Mouse (Mus musculus) limb, embryonic 14.5 days (tissue): ENCODE results near the gene Klk11. TPM values are rescaled to one million over a fixed set of nuclear protein-coding genes. Genes with fewer than 3 reads are reported as not detected.

ENCODE experiments used
- ATAC-seq: fragments of 200-750 bp; cut with Nextera tagmentation; 2 replicates; pipeline ENCODE4 v1.8.0; 2017; ENCODE audit warnings: low read depth, moderate number of reproducible peaks, moderate TSS enrichment; ENCODE audit not compliant: low FRiP score
- DNase-seq: peaks from one replicate; pipeline ENCODE4 v3.0.0-alpha.2; 2015; ENCODE audit warnings: low spot score
- H3K27ac ChIP-seq: fragments of 300-500 bp; sonication (generic); replicated peaks from 2 replicates; pipeline ENCODE4 v1.5.1; 2014; ENCODE audit warnings: low read depth, mild to moderate bottlenecking, low read length, moderate library complexity, mixed read lengths
- H3K27me3 ChIP-seq: fragments of 300-500 bp; sonication (generic); 2 replicates; pipeline ENCODE4 v1.6.1; 2014; ENCODE audit warnings: low read length, mixed read lengths; ENCODE audit not compliant: control insufficient read depth, insufficient read depth
- H3K36me3 ChIP-seq: fragments of 300-500 bp; sonication (generic); 2 replicates; pipeline ENCODE4 v1.6.1; 2014; ENCODE audit warnings: mild to moderate bottlenecking, low read length, moderate library complexity, mixed read lengths; ENCODE audit not compliant: control insufficient read depth, insufficient read depth
- H3K4me1 ChIP-seq: fragments of 300-500 bp; sonication (generic); 2 replicates; pipeline ENCODE4 v1.6.1; 2014; ENCODE audit warnings: antibody characterized with exemption, low read length, mixed read lengths; ENCODE audit not compliant: control insufficient read depth, insufficient read depth
- H3K4me2 ChIP-seq: fragments of 300-500 bp; sonication (generic); replicated peaks from 2 replicates; pipeline ENCODE4 v1.6.1; 2014; ENCODE audit warnings: low read depth, mild to moderate bottlenecking, low read length, moderate library complexity; ENCODE audit not compliant: severe bottlenecking
- H3K4me3 ChIP-seq: fragments of 300-500 bp; sonication (generic); replicated peaks from 2 replicates; pipeline ENCODE4 v1.5.1; 2014; ENCODE audit warnings: low read length
- H3K9ac ChIP-seq: fragments of 300-500 bp; sonication (generic); 2 replicates; pipeline ENCODE4 v1.6.1; 2014; ENCODE audit warnings: mild to moderate bottlenecking, low read depth, low read length, moderate library complexity; ENCODE audit not compliant: severe bottlenecking
- H3K9me3 ChIP-seq: fragments of 300-500 bp; sonication (generic); 2 replicates; pipeline ENCODE4 v1.6.1; 2016; ENCODE audit warnings: low read length; ENCODE audit not compliant: control insufficient read depth
- POLR2A ChIP-seq: fragments of 200-500 bp; IDR thresholded peaks from 2 replicates; pipeline ENCODE4 v1.8.0; 2012; ENCODE audit warnings: inconsistent platforms, mild to moderate bottlenecking, moderate library complexity, borderline replicate concordance; ENCODE audit not compliant: insufficient read depth, insufficient read length; ENCODE audit errors: extremely low read depth
- WGBS: fragments of 180-500 bp; shearing (Covaris S2); extraction: QIAGEN DNeasy Blood & Tissue Kit; methylation state at CpG from one replicate; pipeline ENCODE4 v1.1.7; 2014; 5-methylcytosine and 5-hydroxymethylcytosine counted together
- polyA plus RNA-seq, 2 experiments: library from polyadenylated mRNA; depleted of rRNA in 1 of 2; stranded (reverse) in 1 of 2; unstranded in 1 of 2; fragments of >200 nt; fragmentation: Nextera tagmentation in 1 of 2; extraction: Ambion mirVana in 1 of 2; gene quantifications; 2 replicates each; pipeline versions ENCODE4 v1.2.1 to v1.2.3; 2012 to 2014

The Klk11 gene
- polyA plus RNA-seq (2012; rRNA removed) (3.5 and 3.8 TPM in 2 replicates), polyA plus RNA-seq (2014; fragmentation: Nextera tagmentation; extraction: Ambion mirVana) (1.6 and 3.4 TPM in 2 replicates)

DNA sequence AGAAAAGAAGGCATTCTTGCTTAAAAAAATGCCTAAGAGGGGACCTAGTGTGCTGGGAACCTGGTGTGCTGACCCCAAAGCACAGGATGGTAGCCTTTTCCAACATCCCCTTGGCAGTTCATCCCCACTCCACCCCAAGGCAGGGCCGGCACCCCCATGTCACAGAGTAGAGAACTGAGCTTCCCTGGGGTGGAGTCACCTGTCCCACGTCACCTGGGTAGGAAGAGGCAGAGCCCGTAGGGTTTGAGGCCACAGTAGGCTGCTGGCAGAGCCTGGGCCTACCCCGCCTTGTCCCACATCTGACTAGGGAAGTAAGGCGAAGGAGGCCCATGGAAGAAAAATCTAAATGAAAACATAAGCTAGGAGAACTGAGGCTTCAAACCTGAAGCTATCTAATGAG is at the start of gene Klk11:
Gene Klk11, plus strand, starts transcription at position 241 of the 400 bp plus-strand sequence.
- WGBS = 78% methylated on average over 5 of the region's 5 CpGs
- DNase-seq = no peak
- no peak for TF ChIP-seq POLR2A
- Histone ChIP-seq H3K4me2 (no peak within 1 kb of the TSS), H3K4me3 (no peak within 1 kb of the TSS), H3K36me3 (no peaks in the 10 kb centered on the region), H3K27ac (no peak within 1 kb of the TSS), H3K9ac (no peak within 1 kb of the TSS), H3K9me3 (no peaks in the 10 kb centered on the region), H3K4me1 (no peaks in the 10 kb centered on the region), H3K27me3 (no peaks in the 10 kb centered on the region)
- no peak for ATAC-seq

GRCm38 (mm10) chr7:43747788-43748187 is 26.6 kb upstream of the Klk11 start:
- H3K27ac ChIP-seq = no peak overlapping the region
- H3K4me3 ChIP-seq = no peak overlapping the region
- no peaks in the 10 kb centered on the region for H3K36me3 ChIP-seq
- no peak overlapping the region for H3K4me2 ChIP-seq
- no peak overlapping the region for H3K9ac ChIP-seq
- ATAC-seq (no peak), DNase-seq (no peak)
- H3K4me1 ChIP-seq = no peaks in the 10 kb centered on the region
- TF ChIP-seq POLR2A = no peak
- no peaks in the 10 kb centered on the region for H3K27me3 ChIP-seq
- 58% methylated on average over 1 of the region's 1 CpGs for WGBS
- H3K9me3 ChIP-seq = no peaks in the 10 kb centered on the region

DNA sequence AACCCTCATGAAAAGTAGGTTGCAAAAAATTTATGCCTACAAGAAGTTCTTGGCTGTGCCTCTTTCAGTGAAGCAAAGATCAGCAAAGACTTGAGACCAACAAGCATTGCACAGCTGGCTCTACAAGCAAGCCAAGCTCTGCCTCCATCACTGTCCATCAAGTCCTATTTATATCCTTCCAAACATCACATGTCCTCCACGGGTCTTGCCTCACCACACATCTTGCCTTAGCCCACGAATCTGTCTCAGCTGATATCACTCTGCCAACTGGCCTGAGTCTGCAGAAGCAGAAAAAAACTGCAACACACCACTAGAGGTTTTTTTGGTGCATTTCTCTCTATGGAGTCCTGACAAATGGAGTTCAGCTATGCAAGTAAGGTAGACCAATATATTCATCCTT is 21.6 kb upstream of the Klk11 start:
- 65% methylated on average over 2 of the region's 2 CpGs for WGBS

GRCm38 (mm10) chr7:43766484-43766883 is 7.9 kb upstream of the Klk11 start:
- 52% methylated on average over 8 of the region's 8 CpGs for WGBS
- TF ChIP-seq POLR2A = no peak
- no peak for DNase-seq

More for the DNA sequence above, 21.6 kb upstream of the Klk11 start:
- H3K4me1 ChIP-seq = no peaks in the 10 kb centered on the region
- no peak overlapping the region for H3K4me2 ChIP-seq
- no peaks in the 10 kb centered on the region for H3K9me3 ChIP-seq
- no peak for TF ChIP-seq POLR2A
- no peak overlapping the region for H3K4me3 ChIP-seq
- H3K27ac ChIP-seq = no peak overlapping the region
- ATAC-seq (no peak), DNase-seq (no peak)
- H3K9ac ChIP-seq = no peak overlapping the region
- no peaks in the 10 kb centered on the region for H3K27me3 ChIP-seq
- H3K36me3 ChIP-seq = no peaks in the 10 kb centered on the region

GRCm38 (mm10) chr7:43768597-43768996 is 5.8 kb upstream of the Klk11 start, which contains the start of gene Klk12:
TSS of gene Klk12 (plus strand) at chr7:43768897.
- no peak for ATAC-seq
- Histone ChIP-seq H3K36me3 (no peaks in the 10 kb centered on the region), H3K4me2 (no peak within 1 kb of the TSS), H3K27ac (no peak within 1 kb of the TSS), H3K27me3 (no peaks in the 10 kb centered on the region), H3K4me1 (no peaks in the 10 kb centered on the region), H3K4me3 (no peak within 1 kb of the TSS), H3K9ac (no peak within 1 kb of the TSS), H3K9me3 (no peaks in the 10 kb centered on the region)
- 79% methylated on average over 4 of the region's 4 CpGs for WGBS
- no peak for DNase-seq
- TF ChIP-seq POLR2A = no peak

More at GRCm38 (mm10) chr7:43766484-43766883, 7.9 kb upstream of the Klk11 start:
- Histone ChIP-seq H3K9ac (no peak overlapping the region), H3K4me2 (no peak overlapping the region), H3K4me1 (no peaks in the 10 kb centered on the region), H3K27me3 (no peaks in the 10 kb centered on the region), H3K36me3 (no peaks in the 10 kb centered on the region), H3K27ac (no peak overlapping the region), H3K4me3 (no peak overlapping the region), H3K9me3 (no peaks in the 10 kb centered on the region)
- ATAC-seq = no peak

GRCm38 (mm10) chr7:43769636-43770035 is 4.8 kb upstream of the Klk11 start:
- H3K27me3 ChIP-seq = no peaks in the 10 kb centered on the region
- H3K9me3 ChIP-seq = no peaks in the 10 kb centered on the region
- no peak overlapping the region for H3K9ac ChIP-seq
- H3K4me3 ChIP-seq = no peak overlapping the region
- no peak overlapping the region for H3K4me2 ChIP-seq
- no peaks in the 10 kb centered on the region for H3K36me3 ChIP-seq
- ATAC-seq (no peak), DNase-seq (no peak)
- no peak for TF ChIP-seq POLR2A
- no peak overlapping the region for H3K27ac ChIP-seq
- WGBS = 83% methylated on average over 8 of the region's 8 CpGs
- no peaks in the 10 kb centered on the region for H3K4me1 ChIP-seq
